Mouse (Mus musculus) lung, postnatal 25 days (tissue): ENCODE results near the gene Inhbe.

Experiments used
- DNase-seq: peaks from one replicate; pipeline ENCODE4 v3.0.0; 2022; ENCODE audit warnings: low spot score

Gene Inhbe

DNA sequence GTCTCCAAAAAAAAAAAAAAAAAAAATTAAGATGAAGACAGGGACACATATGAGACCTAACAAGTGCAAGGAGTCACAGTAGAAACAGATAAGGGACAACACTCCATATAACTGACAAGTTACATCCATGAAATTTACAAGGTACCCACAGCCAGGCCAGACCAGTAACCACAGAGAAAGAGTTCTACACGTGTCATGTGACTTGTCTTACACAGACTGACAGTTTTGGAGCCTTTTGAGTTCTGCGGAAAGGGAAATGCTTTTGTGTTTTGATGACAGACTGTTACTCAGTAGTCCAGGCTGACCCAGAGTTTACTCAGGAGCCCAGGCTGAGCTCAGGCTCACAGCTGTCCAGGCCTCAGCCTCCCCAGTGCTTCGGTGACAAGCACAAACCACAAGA, 11.2 kb downstream of the Inhbe start:
- no peak for DNase-seq

DNA sequence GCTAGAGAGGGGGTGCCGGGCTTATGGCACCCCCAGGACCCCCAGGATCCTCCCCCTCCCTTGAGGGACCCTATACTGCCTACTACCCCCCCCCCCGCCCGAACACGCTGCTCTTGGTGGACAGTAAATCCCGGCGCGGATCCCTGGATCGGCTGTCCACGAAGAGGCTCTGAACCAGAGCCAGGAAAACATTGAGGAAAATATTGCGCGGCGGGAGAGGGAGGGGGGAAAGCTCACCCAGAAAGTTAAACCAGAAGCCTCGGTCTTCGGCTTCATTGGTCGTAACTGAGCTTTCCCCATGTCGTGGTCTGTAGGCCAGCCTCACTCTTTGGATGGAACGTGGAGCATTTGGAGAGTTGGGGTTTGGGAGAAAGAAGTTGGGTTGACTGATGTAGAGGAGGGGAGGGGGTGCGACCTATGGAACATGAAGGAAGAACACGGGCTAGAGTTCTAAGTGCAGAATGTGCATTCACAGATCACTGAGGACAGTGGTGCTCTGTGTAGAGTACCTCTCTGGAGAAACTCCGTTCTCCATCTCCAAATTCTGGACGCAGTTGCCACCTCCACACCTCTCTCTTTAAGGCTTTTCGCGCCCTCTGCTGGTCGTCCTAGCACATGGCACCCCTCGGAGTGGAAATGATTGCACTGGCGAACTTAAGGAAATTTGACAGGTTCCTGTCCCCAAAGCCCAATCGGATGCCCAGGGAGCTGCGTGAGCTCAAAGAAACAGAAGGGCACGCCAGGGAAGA, 12.1 kb downstream of the Inhbe start, which contains the start of gene Gli1:
TSS of gene Gli1 (minus strand) at position 84 of the 749 bp plus-strand sequence.
- DNase-seq = peak; percentile 87

DNA sequence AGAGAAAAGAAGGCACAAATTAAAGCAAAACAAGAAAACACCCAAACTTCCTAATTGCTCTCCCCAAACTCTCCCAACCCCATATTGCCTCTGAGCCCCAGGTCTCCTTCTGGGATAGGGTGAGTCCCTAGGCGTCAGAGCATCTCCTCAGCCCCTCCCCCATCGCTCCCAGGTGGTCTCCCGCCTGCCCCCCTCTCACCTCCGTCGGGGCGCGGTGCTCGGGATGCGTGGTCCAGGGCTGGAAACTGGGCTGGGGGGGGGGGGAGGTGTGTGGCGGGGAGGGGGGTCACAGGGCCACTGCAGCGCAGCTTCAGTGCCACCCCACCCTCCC, 12.9 kb downstream of the Inhbe start:
- DNase-seq = no peak

DNA sequence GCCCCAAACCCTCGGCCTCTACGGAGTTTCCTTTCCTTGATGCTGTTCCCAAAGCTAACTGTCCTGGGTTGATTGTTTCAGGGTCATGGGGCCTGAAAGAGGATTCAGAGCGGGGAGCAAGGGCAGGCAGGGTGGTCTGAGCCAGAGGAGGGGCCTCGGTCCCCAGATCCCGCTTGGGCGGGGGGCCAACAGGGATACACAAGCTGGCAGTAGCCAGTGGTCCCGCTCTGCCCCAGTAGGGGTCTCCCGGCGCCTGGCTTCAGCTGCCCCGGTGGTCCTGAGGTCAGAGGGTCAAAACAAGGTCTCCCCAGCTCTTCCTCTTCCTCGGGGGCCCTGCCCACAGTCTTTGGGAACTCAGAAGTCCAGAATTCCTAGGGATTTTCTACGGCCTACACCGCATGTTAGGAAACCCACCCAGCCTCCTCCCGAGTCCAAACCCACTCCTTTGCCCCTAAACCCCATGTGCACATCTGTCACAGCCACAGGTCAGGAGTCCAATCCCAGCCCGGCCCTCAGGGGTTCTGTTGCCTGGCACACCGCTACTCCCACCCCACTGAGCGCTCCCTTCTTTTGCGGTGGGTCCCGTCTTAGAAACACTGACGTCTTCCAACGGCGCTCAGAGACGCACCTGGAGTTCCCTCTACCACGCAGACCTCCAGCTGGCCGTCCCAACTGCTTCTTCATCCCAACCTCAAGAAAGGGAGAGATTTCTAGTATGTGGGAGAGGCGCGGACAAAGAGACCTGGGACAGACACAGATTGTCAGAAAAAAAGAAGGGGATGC, 13.4 kb downstream of the Inhbe start:
- DNase-seq = no peak

DNA sequence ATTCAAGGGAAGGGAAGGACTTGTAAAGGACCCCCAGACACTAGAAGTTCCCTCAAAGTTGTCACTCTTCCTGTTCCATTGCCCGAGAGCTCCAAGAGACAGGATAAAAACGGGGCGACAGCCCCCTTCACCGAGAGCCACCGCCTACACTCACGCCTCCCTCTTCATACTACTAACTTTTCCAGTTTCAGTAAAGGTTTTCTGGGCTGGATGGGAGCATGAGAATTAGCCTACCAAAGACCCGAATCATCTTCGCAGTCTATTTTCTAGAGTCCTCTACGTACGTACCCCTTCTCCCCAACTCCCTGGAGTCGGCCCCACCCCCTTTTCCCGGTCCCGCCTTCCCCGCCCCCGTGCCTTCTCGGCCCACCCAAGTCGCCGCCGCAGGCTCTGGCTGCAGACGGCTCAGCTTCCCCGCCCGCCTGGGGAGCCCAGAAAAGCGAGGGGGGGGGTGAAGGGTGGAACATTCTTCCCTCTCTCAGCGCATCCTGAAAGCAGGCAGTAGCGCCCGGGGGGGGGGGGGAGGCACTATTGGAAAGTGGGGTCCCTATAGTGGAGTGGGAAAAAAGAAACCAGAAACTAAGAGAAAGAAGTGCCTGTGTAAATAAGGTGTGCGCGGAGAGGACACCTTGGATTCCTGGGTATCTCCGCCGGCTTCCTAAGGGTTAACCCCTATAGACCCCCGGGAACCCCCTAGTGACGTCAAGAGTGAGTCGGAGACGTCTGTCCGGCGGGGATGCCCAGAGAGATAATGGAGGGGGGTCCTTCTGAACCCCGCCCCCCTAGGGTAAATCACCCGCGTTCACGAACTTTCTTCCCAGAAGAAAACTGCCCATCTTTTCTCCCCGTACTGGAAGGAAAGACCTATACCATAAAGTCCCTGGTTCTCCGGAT, 14.3 kb downstream of the Inhbe start:
- DNase-seq = no peak

DNA sequence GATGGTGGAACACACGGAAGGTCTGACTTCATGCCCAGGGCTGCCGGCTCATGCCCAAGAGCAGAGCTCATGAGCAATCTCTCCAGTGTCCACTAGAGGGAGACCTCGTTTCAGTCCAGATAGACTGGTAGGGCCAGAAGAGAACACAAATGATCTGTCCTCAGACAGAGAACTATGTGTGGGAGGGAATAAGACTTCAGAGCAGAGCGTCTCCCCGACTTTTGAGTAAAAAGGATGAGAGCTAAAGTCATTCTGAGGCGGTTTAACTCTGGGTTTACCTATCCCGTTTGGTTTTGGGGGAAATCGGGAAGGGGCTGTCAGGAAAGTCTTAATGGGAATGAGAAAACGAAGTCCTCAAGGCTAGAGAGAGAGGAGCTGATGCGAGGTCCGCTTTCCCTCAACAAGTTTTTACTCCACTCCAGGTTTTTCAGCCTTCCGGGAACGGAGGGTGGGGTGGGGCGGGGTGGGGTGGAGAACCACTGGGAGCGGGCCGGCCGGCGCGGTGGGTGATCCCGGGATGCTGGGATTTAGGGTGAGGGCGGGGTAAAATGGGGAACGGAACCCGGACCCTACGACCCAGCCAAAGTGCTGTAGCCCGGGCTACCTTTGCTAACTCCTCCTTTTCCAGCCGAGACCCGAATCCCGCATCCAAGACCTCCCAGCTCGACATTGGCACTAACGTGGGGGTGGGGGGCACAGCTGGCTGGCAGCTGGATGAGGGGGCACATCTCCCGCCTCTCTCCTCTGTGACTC, 15.1 kb downstream of the Inhbe start:
- peak; percentile 93 for DNase-seq

DNA sequence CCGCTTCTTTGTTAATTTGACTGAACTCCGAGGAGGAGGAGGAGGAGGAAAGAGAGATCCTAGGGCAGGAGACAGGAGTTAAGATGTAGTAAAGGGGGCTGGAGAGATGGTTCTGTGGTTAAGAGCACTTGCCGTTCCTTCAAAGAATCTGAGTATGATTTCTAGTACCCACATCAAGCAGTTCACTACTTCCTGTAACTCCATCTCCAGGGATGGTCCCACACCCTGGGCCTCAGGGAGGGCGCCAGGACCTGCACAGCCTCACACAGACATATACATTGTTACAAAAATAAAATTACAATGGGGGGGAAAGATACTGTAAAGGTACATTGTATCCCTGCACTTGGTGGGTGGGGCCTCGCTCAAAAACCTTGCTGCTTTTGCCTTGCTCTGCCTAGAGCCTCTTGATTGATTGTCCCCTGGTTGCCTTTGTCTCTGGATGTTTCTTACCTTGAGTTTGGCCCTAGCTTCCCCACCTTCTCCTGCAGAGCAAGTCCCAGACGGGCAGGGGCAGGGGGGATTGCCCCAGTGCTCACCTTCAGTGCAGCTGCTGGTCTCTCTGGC, 16.6 kb downstream of the Inhbe start:
- no peak for DNase-seq

DNA sequence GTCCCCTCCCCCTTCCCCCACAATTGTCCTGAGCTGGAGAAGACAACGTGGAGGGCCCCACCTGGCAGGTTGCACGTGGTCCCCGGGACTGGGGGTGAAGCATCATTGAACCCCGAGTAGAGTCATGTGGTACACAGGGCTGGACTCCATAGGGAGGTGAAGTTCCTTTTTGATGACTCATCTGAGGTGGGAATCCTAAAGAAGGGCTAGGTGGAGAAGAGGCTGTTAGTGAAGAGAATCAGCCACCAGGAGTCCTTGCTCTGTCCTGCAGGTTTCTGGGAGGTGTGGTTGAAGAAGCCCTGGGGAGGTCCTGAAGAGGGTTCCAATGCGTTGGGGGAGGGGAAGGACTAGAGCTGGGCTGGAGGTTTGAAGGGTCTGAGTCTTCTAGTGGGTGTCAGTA, 17.3 kb downstream of the Inhbe start:
- no peak for DNase-seq

DNA sequence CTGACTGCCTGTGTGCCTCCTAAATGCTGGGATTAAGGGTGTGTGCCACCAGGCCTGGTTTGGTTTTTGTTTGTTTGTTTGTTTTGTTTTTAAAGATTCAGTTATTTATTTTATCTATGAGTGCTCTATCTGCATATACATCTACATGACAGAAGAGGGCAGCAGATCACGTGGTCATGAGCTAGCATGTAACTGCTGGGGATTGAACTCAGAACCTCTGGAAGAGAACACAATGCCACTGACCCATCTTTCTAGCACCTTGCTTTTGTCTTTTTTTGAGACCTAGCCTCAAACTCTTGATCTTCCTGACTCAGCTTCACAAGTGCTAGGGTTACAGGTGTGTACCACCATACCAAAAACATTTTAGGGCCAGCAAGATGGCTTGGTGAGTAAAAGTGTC, 18.9 kb downstream of the Inhbe start:
- DNase-seq = no peak

DNA sequence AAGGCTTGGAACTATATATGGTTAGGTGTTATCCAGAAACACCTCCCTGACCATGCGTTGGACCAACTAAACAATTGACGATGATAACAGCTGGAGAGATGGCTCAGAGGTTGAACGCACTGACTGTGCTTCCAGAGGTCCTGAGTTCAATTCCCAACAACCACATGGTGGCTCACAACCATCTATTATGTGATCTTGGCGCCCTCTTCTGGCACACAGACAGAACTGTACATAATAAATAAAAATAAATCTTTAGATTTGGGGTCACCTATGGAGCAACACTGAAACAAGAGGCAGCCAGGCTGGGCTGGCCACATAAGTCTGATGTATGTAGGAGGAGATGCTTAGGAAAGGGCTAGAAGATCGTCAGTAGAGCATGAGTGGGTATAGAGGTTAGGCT, 21.1 kb downstream of the Inhbe start:
- no peak for DNase-seq

DNA sequence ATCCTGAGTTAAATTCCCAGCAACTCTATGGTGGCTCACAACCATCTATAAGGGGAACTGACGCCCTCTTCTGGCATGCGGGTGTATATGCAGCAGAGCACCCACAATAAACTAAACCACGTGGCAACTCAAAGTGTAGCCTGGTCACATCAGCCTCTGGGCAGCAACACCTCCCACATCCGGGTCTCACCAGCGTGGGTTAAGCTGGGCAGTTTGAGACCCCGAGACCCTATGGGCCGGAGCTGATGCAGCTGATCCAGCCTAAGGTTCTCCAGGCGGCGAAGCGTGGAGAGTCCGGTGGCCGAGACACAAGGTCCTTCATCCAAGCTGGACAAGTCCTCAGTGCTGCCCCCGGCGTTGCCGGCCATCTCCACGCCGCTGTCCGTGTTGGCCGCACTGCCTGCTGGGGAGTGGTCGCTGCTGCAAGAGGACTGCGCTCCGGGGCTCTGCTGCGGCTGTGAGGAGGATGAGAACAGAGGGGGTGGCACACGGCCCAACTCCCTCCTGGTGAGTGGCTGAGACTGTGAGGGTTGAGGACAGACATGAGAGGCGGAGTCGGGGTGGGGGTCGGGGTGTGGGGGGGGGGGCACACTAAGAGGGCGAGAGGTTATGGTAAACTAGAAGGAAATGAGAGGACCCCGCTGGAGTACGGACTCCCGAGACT, 21.9 kb downstream of the Inhbe start:
- DNase-seq = no peak

DNA sequence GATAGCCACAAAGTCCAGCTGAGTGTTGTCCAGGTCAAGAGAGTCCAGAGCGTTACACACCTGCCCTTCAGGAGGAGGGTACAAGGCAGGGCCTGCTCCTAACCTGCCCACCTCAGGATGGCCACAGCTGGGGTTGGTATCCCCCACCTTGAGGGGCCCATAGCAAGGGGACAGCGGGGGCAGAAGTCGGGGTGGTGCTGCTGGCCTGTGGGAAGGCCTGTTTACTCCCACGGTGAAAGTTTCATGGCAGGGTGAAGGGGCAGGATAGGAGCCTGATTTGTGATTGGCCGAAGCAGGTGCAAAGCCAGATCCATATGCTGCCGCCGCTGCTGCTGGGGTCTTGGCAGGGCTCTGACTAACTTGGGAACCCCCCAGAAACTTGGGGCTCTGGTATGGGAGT, 24.0 kb downstream of the Inhbe start:
- DNase-seq = no peak

DNA sequence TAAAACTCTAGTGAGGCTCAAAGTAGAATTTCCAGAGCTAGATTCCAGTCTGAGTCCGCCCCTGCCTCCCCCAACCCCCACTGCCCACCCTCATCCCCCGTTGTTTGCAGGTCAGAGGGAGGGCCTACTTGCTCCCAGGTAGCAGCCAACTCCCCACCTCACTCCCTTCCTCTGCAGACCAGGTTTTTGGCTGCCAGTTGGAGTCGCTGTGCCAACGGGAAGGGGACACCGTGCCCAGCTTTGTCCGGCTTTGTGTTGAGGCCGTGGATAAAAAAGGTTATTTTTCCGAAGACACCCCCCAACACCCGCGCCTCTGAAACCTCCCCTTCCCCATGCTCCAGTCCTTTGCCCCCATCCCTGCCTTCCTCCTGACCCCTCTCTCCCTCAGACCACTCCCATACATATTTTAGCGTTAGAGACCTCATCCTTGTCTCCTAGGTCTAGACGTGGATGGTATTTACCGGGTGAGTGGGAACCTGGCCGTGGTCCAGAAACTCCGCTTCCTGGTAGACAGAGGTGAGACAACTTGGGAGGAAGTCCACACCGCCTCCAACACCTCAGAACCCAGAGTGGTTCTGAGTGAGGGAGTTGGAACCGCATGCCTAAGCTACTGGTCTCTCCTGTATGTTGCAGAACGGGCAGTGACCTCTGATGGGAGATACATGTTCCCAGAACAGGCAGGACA, 26.6 kb downstream of the Inhbe start:
- DNase-seq = no peak

DNA sequence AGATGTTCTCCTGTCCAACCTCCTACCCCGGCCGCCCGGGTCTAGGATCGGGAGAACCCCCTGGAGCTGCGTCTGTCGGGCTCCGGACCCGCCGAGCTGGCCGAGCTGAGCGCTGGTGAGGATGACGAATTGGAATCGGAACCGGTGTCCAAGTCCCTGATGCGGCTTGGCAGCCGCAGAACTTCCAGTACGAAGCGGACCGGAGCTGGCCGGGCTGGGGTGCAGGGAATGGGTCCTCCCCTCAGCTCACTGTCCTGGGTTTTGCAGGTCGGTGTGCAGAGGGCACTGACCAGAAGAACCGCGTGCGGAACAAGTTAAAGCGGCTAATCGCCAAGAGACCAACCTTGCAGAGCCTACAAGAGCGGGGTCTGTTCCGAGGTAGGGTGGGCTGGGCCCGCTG, 27.4 kb downstream of the Inhbe start:
- DNase-seq = no peak

DNA sequence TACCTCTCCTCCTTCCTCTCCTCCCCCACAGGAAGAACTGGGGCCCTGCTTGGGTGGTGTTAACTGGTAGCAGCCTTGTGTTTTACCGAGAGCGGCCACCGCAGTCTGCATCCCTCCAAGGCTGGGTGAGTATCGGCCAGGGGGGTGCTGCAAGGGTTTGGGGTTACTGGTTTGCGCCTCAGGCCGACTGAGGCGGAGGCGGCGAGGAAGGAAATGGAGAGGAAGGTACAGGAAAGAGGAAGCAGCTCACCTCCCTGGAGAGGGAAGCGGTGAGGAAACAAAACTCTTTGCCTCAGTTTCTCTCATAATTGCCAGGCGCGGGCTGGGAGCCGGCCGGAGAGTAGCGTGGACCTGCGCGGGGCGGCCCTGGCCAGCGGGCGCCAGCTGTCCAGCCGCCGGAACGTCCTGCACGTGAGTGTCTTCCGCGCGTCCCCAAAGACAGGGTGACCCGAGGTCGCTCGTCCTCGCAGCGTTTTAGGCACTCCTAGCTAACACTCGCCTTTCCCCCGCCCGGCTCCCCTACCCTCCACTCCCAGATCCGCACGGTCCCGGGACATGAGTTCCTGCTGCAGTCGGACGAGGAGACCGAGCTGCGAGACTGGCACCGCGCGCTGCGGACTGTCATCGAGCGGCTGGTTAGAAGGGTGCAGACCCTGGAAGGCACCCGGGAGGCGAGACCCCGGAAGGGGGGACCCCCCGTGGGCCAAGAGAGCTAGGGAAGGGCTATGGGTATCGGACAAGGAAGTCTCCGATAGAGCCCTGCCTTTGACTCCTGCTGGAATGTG, 28.0 kb downstream of the Inhbe start:
- no peak for DNase-seq

DNA sequence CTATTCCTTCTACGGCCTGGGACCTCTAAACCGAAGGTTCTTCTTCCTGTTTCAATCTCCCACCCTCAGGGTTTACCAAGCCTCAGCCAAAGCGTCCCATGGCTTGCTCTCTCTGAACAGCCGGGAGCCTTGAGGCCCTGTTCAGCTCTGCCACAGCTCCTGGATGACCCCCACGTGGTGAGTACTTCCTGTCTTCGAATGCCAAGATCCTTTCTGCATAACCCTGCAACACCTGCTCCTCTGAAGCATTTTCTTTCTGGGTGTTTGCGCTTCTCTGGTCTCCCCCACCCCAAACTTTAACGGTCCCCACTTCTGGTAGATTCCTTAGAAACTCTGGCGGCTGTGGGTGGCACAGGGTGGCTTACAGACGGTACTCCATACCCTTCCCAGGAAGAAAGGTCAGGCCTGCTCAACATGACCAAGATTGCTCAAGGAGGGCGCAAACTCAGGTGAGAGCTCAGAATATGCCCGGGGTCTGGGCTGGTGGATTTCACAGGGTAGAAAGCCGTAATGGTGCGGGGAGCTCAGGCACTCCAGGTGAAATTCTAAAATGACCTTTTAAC, 28.7 kb downstream of the Inhbe start:
- DNase-seq = no peak

DNA sequence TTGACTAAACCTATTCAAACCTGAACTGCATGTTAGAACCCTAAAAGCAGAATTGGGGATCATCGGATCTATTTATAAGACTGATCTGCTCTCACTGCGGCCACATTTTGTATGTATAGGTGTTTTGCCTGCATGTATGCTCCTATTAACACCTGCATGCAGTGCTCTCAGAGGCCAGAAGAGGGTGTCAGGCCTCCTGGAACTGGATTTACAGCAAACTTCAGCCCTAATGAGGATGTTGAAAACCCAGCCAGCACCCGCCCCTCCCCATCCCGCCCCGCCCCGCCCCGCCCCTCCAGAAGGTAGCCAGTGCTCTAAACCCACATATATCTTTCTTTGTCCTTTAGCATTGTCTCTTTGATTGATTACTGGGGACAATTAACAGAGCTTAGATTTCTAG, 29.7 kb downstream of the Inhbe start:
- peak; percentile 79 for DNase-seq

DNA sequence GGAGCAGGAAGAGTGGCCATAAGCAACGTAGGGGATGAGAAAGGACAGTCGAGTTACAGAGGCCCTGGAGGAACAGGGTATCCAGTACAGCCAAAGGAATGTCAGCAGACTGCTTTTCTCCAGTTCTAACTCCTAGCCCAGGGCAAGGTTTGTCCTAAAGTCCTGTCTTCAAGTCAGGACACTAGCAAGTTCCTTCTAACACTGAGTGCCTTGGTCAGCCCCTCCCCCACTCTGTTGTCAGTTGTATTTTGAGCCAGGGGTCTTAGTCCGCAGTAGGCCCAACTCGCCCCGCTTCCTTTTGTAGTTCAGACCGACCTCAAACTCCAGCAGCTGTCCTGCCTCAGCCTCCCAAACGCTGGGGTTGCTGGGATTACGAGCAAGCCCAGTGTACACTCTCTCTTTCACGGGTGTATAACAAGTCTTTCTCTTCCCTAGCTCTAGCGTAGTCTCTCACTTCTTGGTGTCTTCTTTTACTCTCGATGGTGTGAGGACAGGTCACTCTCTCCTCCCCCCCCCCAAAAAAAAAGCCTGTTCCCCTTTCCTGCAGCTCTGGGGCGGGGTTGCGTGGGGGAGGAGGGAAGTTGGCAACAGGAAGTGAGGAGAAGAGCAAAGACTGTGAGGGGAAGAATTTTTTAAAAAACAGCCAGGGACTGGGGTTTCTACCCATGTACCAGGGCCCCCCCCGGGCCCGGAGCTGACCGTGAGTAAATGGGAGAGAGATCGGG, 30.9 kb downstream of the Inhbe start:
- DNase-seq = peak; percentile 45

DNA sequence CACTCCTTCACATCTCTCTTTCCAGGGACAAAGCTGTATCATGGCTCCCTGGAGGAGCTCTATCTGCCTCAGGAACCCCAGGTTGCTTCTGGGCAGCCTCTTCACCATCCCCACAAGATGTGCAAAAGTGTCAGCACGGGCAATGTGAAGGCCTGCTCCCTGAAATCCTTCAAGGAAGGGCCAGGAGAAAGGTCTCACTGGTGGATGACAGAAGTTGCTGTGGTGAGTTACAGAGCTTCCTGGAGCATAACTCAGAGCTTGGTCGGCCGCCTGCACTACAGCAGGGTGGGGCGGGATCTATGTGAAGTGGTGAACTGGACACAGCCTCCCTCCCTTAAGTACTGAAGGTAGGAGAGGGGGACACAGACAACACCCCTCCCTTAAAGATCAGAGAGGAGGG, 31.5 kb downstream of the Inhbe start:
- DNase-seq = no peak
